Mouse (Mus musculus) embryonic facial prominence, embryonic 15.5 days (tissue): ENCODE results near the gene Myrfl. TPM values are rescaled to one million over a fixed set of nuclear protein-coding genes. Genes with fewer than 3 reads are reported as not detected.

Experiments
- ATAC-seq: fragments of 200-750 bp; cut with Nextera tagmentation; 2 replicates; pipeline ENCODE4 v1.8.0; 2017; ENCODE audit warnings: low read depth, moderate TSS enrichment; ENCODE audit not compliant: insufficient number of reproducible peaks, low FRiP score, low TSS enrichment
- H3K27ac ChIP-seq: fragments of 300-500 bp; sonication (generic); replicated peaks from 2 replicates; pipeline ENCODE4 v1.5.1; 2015; ENCODE audit warnings: mild to moderate bottlenecking, inconsistent platforms
- H3K27me3 ChIP-seq: fragments of 300-500 bp; sonication (generic); 2 replicates; pipeline ENCODE4 v1.6.1; 2015; ENCODE audit warnings: inconsistent platforms
- H3K36me3 ChIP-seq: fragments of 300-500 bp; sonication (generic); 2 replicates; pipeline ENCODE4 v1.6.1; 2015; ENCODE audit warnings: mild to moderate bottlenecking, inconsistent platforms
- H3K4me1 ChIP-seq: fragments of 300-500 bp; sonication (generic); 2 replicates; pipeline ENCODE4 v1.6.1; 2015; ENCODE audit warnings: inconsistent platforms
- H3K4me2 ChIP-seq: fragments of 300-500 bp; sonication (generic); replicated peaks from 2 replicates; pipeline ENCODE4 v1.6.1; 2015; ENCODE audit warnings: mild to moderate bottlenecking, inconsistent platforms
- H3K4me3 ChIP-seq: fragments of 300-500 bp; sonication (generic); replicated peaks from 2 replicates; pipeline ENCODE4 v1.5.1; 2015; ENCODE audit warnings: mild to moderate bottlenecking, inconsistent platforms
- H3K9ac ChIP-seq: fragments of 300-500 bp; sonication (generic); 2 replicates; pipeline ENCODE4 v1.6.1; 2015; ENCODE audit warnings: inconsistent platforms
- H3K9me3 ChIP-seq: fragments of 300-500 bp; sonication (generic); replicated peaks from 2 replicates; pipeline ENCODE4 v1.6.1; 2016; ENCODE audit warnings: inconsistent platforms
- WGBS: fragments of 180-500 bp; shearing (Covaris S2); methylation state at CpG from one replicate; pipeline ENCODE4 v1.1.7; 2015; 5-methylcytosine and 5-hydroxymethylcytosine counted together
- polyA plus RNA-seq: library from polyadenylated mRNA; unstranded; fragments of >200 nt; fragmentation: Nextera tagmentation; extraction: Ambion mirVana; gene quantifications from 2 replicates; pipeline ENCODE4 v1.2.1, GENCODE M21; 2015

The Myrfl gene
- polyA plus RNA-seq, 1 experiment from 2014 or later: 0.24 TPM

DNA sequence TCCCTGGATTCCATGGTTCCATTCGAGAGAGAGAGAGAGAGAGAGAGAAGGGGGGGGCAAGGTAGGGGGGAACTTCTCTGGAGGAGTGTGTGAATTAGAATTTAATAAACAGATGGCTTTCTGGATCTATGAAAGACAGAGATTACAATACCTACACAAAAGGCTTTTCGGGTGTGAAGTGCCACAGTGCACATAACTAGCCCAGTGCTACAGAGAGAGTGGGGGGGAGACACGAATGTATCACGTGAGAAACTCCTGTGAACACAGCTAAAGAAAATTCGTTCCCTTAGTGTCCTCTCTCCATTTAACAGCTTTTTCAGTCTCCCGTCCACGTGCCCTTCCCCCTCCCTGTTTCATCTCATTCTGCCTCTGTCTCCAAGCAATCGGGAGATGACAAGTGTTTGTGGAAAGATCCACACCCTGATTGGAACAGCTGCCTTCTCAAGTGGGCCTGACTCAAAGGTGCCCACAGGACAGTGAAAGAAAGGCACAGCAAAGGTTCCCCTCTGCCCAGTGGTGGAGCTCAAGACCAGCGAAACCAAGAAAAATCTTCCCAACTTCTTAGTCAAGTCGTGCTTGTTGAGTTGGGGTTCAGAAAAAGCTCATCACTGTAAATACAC lies 166.6 kb downstream of the Myrfl start:
- Histone ChIP-seq H3K36me3 (no peaks in the 10 kb centered on the region), H3K4me1 (peaks cover 11% of the 10 kb centered on the region; the same call in 1 of the 2 replicates), H3K9me3 (no peaks in the 10 kb centered on the region), H3K4me3 (no peak overlapping the region), H3K27ac (no peak overlapping the region), H3K27me3 (no peaks in the 10 kb centered on the region), H3K9ac (no peak overlapping the region), H3K4me2 (no peak overlapping the region)
- ATAC-seq: no peak
- WGBS: 73% methylated on average over 10 of the region's 10 CpGs

DNA sequence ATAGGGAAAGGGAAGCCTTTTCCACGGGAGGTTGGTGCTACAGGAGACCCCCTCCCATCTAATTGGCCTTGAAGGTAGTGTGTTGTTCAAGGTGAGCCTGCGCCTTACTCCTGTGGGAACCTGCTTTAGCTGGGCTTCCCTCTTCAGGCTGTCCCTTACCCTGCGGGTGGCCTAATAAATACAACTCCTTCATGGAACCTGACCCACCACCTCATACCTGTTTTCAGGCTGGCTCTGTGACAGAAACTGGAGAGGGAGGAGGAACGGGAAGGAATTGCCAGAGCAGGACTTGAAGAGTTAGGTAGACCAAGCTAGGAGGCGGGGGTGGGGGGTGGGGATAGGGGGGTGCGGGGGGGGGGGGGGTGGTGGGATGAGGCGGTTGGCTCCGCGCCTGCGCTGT lies 167.9 kb downstream of the Myrfl start:
- 61% methylated on average over 4 of the region's 10 CpGs for WGBS
- Histone ChIP-seq H3K9ac (no peak overlapping the region), H3K4me1 (peaks cover 11% of the 10 kb centered on the region; the same call in 1 of the 2 replicates), H3K27me3 (no peaks in the 10 kb centered on the region), H3K9me3 (no peaks in the 10 kb centered on the region), H3K4me2 (no peak overlapping the region), H3K4me3 (no peak overlapping the region), H3K27ac (peak overlapping the region; percentile 12; the same call in 1 of the 2 replicates), H3K36me3 (no peaks in the 10 kb centered on the region)
- ATAC-seq: 0 out of 2 replicates have a peak, but pooled peaks have one; percentile 34

DNA sequence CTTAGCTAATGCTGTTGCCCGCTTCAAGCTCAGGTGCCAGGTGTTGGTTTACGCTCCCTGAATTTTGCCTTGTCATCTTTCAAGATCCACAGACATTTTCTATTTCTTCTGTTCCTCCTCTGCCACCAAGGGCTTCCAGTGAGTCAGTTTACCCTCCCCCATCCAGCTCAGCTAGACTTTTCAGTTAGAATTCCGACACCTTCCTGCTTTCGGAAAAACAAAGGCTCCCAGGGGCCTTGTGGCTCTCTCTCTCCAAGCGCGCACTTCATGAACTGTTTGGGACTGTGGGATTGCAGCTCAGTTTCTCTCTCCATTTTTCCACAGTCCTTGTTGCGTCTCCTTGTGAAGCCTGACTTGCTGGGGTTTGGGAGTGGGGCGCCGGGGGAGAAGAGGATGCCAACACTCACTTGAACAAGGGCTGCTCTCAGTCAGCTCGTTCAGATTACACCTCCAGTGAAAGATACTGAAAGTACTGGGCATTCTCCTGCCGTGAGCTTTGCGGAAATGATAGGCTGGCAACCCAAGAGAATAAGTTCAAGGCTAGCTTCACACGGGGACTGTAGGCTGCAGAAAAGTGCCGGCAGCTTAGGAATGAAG lies 168.9 kb downstream of the Myrfl start:
- Histone ChIP-seq H3K27me3 (no peaks in the 10 kb centered on the region), H3K9ac (no peak overlapping the region), H3K4me2 (peak overlapping the region; percentile 28), H3K4me3 (0 out of 2 replicates have a peak overlapping the region, but pooled peaks have one; percentile 1), H3K27ac (peak overlapping the region; percentile 44; the same call in 1 of the 2 replicates), H3K4me1 (peaks cover 11% of the 10 kb centered on the region; the same call in 1 of the 2 replicates), H3K36me3 (no peaks in the 10 kb centered on the region), H3K9me3 (no peaks in the 10 kb centered on the region)
- WGBS: 24% methylated on average over 14 of the region's 14 CpGs
- ATAC-seq: no peak

Other genes starting within 250 kb of the Myrfl start
- gene Rab3ip, start 53.9 kb upstream of the Myrfl start, polyA plus RNA-seq: 33.1 and 36.0 TPM in 2 replicates
- gene Gm10271, start 75.7 kb upstream of the Myrfl start, polyA plus RNA-seq: not detected in 2 replicates
- 2.2 and 2.8 TPM in 2 replicates for gene Best3, start 89.4 kb upstream of the Myrfl start, polyA plus RNA-seq
- gene Lrrc10, start 148.4 kb upstream of the Myrfl start, polyA plus RNA-seq: 0.11 TPM in 1 of 2 replicates, not detected in the other
- 231 and 233 TPM in 2 replicates for gene Cct2, start 166.9 kb upstream of the Myrfl start, polyA plus RNA-seq